ENCODE assay signal across 20 mouse cellular contexts in the genomic region with DNA sequence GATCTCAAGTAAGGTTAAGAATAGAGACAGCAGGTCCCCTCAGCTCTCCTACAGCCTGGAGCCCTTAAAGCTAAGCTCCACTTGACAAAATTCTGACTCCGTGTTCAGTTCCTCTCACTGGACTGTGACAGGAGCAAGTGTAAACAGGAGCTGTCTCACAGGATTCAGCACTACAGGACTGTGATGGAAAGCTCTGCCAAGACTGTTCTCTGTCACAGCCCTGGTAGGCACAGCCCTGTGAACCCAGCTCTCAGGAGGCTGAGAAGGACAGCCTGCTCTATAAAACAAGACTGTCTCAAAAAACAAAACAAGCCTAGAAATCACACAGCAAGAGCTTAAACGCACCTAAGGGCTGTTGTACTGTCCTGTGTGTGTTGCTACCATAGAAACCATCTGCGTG. TPM values are rescaled to one million over a fixed set of nuclear protein-coding genes. Genes with fewer than 3 reads are reported as not detected.
A peak's percentile ranks its signal among the peaks of the same experiment; 100 is the strongest.
DNase-seq lines count a peak whose midpoint lies in the region; ATAC-seq and TF ChIP-seq lines count a peak whose summit lies in the region.
"Had no signal": no experiment of that assay in that cellular context is flagged by ENCODE, and none has a peak within 500 bp of the region (broad histone marks: within the 10 kb centered on the region; RNA-seq: fewer than 3 reads in every experiment).

No protein-coding gene starts in this region.

- WGBS in heart, embryonic 16.5 days = 59% methylated on average over 3 of the region's 3 CpGs
- 69% methylated on average over 3 of the region's 3 CpGs for WGBS in kidney, postnatal 0 days

- peak; percentile 77 for DNase-seq in heart, adult 11 months
- DNase-seq in heart, postnatal 14 days = no peak
- no peak for DNase-seq in heart, adult 8-10 months (ENCODE audit: low spot score)
- no peak for DNase-seq in kidney, postnatal 0 days (ENCODE audit: low spot score)
- no peak for DNase-seq in kidney, adult 11 months
- DNase-seq in 3T3-L1 (ENCODE audit: low read depth, low spot score) = peak; percentile 11
- DNase-seq in ovary, adult 18-20 months (ENCODE audit: low spot score) = no peak
- DNase-seq: adrenal gland, adult 8-10 months; adrenal gland, postnatal 36 days; cerebellum, adult 2 months; cerebellum, postnatal 10 days; forebrain, postnatal 0 days; gastrocnemius, postnatal 14 days had no signal

- H3K4me3 ChIP-seq in heart, embryonic 16.5 days (ENCODE audit: low read length) = no peak overlapping the region
- H3K4me3 ChIP-seq in kidney, postnatal 0 days (replicated peaks; ENCODE audit: low read depth, low read length) = no peak overlapping the region
- H3K4me3 ChIP-seq: embryonic facial prominence, embryonic 10.5 days; forebrain, embryonic 13.5 days; hindbrain, embryonic 13.5 days had no signal

- H3K27me3 ChIP-seq in heart, embryonic 16.5 days (ENCODE audit: control insufficient read depth, insufficient read depth, low read length) = no peaks in the 10 kb centered on the region
- no peaks in the 10 kb centered on the region for H3K27me3 ChIP-seq in kidney, postnatal 0 days (ENCODE audit: insufficient read depth, low read length)
- H3K27me3 ChIP-seq: CH12.LX; forebrain, embryonic 13.5 days; hindbrain, embryonic 13.5 days had no signal

- peak overlapping the region; percentile 51 for H3K27ac ChIP-seq in heart, embryonic 16.5 days (ENCODE audit: low read length)
- H3K27ac ChIP-seq in kidney, postnatal 0 days = peak overlapping the region; percentile 42; the same call in 1 of the 2 replicates
- H3K27ac ChIP-seq: embryonic facial prominence, embryonic 10.5 days; forebrain, embryonic 13.5 days; hindbrain, embryonic 13.5 days; hindbrain, postnatal 0 days had no signal

- H3K9me3 ChIP-seq in heart, embryonic 16.5 days (replicated peaks; ENCODE audit: control insufficient read depth, low read length) = no peaks in the 10 kb centered on the region
- no peaks in the 10 kb centered on the region for H3K9me3 ChIP-seq in kidney, postnatal 0 days (replicated peaks; ENCODE audit: low read length)
- H3K9me3 ChIP-seq: embryonic facial prominence, embryonic 10.5 days; forebrain, embryonic 13.5 days; hindbrain, embryonic 13.5 days had no signal

- intact Hi-C loops in heart, postnatal 14 days (cut with DNase I) = no loop called here

- ATAC-seq in heart, embryonic 16.5 days (replicated peaks; ENCODE audit: extremely low read depth, insufficient read depth, low FRiP score) = 0 out of 2 replicates have a peak, but pooled peaks have one; percentile 41
- no peak for ATAC-seq in kidney, postnatal 0 days (replicated peaks; ENCODE audit: low FRiP score, low read depth)
- ATAC-seq: forebrain, embryonic 13.5 days; forebrain, postnatal 0 days; hindbrain, postnatal 0 days had no signal

- TF ChIP-seq CTCF in kidney, postnatal 0 days (IDR thresholded peaks at IDR 0.05; ENCODE audit: low read depth) = no peak

- no peak overlapping the region for H3K9ac ChIP-seq in heart, embryonic 16.5 days (ENCODE audit: low read length)
- H3K9ac ChIP-seq in kidney, postnatal 0 days (ENCODE audit: low read depth, low read length) = no peak overlapping the region
- H3K9ac ChIP-seq: forebrain, embryonic 13.5 days; forebrain, postnatal 0 days; hindbrain, embryonic 13.5 days had no signal

- peaks cover 13% of the 10 kb centered on the region for H3K4me1 ChIP-seq in heart, embryonic 16.5 days (ENCODE audit: control insufficient read depth, insufficient read depth, low read length)
- no peaks in the 10 kb centered on the region for H3K4me1 ChIP-seq in kidney, postnatal 0 days (replicated peaks; ENCODE audit: insufficient read depth, low read length)
- H3K4me1 ChIP-seq: forebrain, embryonic 13.5 days; hindbrain, embryonic 13.5 days had no signal

- no peak overlapping the region for H3K4me2 ChIP-seq in heart, embryonic 16.5 days (ENCODE audit: low read depth, low read length)
- H3K4me2 ChIP-seq in kidney, postnatal 0 days (ENCODE audit: low read length) = no peak overlapping the region
- H3K4me2 ChIP-seq: forebrain, embryonic 13.5 days; heart, embryonic 11.5 days; hindbrain, embryonic 13.5 days had no signal

- H3K36me3 ChIP-seq in heart, embryonic 16.5 days (ENCODE audit: control insufficient read depth, insufficient read depth) = peaks cover 4% of the 10 kb centered on the region
- H3K36me3 ChIP-seq in kidney, postnatal 0 days (ENCODE audit: insufficient read depth, low read length) = 0 out of 2 replicates have a peak, but pooled peaks cover 2% of the 10 kb centered on the region

RNA-seq across cellular contexts. Expression of gene Farsb, which starts 51.5 kb away (rescaled TPM):
- total RNA-seq in heart, postnatal 14 days (2021) = 10 to 100 TPM; 47.6 to 48.3 TPM
- polyA plus RNA-seq in heart, embryonic 16.5 days (2015; fragmentation: Nextera tagmentation; extraction: Ambion mirVana) = 99.0 and 105 TPM in 2 replicates
- 10 to 100 TPM; 43.2 to 52.2 (median 49.6) TPM for total RNA-seq in heart, adult 8-10 months (2022)
- polyA plus RNA-seq in kidney, postnatal 0 days (2015; fragmentation: Nextera tagmentation; extraction: Ambion mirVana) = 94.3 and 98.7 TPM in 2 replicates

Comparison
In these comparisons a context has a peak if more than half of its experiments do, and no peak if none do; other contexts are left out.
1. DNase-seq: peak in heart, adult 11 months (single experiment) and 3T3-L1 (single experiment); none in heart, postnatal 14 days (0 of 2), heart, adult 8-10 months (single experiment), kidney, postnatal 0 days (single experiment), kidney, adult 11 months (single experiment) and ovary, adult 18-20 months (single experiment).